Mouse (Mus musculus): ENCODE measurements at regions not wholly inside any gene's neighbourhood (a gene's known extent, or its start where the extent isn't known, plus 50 kb on each side); places are given as distances from the start of the nearest gene placed in this dataset.

- H3K9ac ChIP-seq (replicated peaks; ENCODE audit: low read length, poor library complexity, severe bottlenecking) = no peak overlapping the region
- WGBS = 26% methylated on average over 6 of the region's 6 CpGs
- no peak overlapping the region for H3K4me2 ChIP-seq (ENCODE audit: low read depth, low read length, poor library complexity, severe bottlenecking)
- no peaks in the 10 kb centered on the region for H3K9me3 ChIP-seq (ENCODE audit: low read length)
- DNase-seq (ENCODE audit: low spot score) (no peak), ATAC-seq (ENCODE audit: low FRiP score) (no peak)
- no peak overlapping the region for H3K4me3 ChIP-seq (ENCODE audit: low read depth, low read length)
- TF ChIP-seq CTCF (IDR thresholded peaks at IDR 0.05) = peak; percentile 66
- no peaks in the 10 kb centered on the region for H3K27me3 ChIP-seq (ENCODE audit: insufficient read depth, low read length)
- no peaks in the 10 kb centered on the region for H3K36me3 ChIP-seq (ENCODE audit: insufficient read depth, low read length)
- no peak overlapping the region for H3K27ac ChIP-seq (ENCODE audit: low read depth, low read length)
- H3K4me1 ChIP-seq (ENCODE audit: insufficient read depth, low read length) = no peaks in the 10 kb centered on the region
Measured at GRCm38 (mm10) chr14:92764354-92764753, 1126.1 kb downstream of the Pcdh9 start.

DNA sequence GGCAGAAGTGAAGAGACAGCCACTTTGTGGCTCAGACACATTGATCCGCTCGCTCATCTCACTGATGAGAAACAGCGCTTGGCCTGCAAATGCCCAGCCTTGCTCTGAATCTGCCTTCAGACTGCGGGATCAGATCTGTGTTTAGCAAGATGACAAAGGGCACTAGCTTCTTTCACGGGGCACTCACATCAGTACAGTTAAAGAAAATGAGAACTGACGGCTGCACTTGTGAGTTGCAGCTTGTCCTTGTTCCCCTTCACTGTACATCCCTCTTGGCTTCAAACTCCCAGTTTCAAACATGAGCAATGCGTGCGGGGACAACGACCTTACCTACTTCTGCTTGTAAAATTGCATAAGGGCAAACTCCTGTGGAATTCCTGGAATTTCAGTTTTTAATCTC, 1135.8 kb downstream of the Pcdh9 start:
- WGBS = 63% methylated on average over 9 of the region's 9 CpGs
- H3K27ac ChIP-seq (ENCODE audit: low read depth, low read length) = no peak overlapping the region
- no peaks in the 10 kb centered on the region for H3K9me3 ChIP-seq (ENCODE audit: low read length)
- no peak overlapping the region for H3K9ac ChIP-seq (replicated peaks; ENCODE audit: low read length, poor library complexity, severe bottlenecking)
- ATAC-seq (ENCODE audit: low FRiP score) = no peak
- no peaks in the 10 kb centered on the region for H3K4me1 ChIP-seq (ENCODE audit: insufficient read depth, low read length)
- no peaks in the 10 kb centered on the region for H3K27me3 ChIP-seq (ENCODE audit: insufficient read depth, low read length)
- no peak overlapping the region for H3K4me2 ChIP-seq (ENCODE audit: low read depth, low read length, poor library complexity, severe bottlenecking)
- no peak for TF ChIP-seq CTCF (IDR thresholded peaks at IDR 0.05)
- no peaks in the 10 kb centered on the region for H3K36me3 ChIP-seq (ENCODE audit: insufficient read depth, low read length)
- DNase-seq (ENCODE audit: low spot score) = no peak
- H3K4me3 ChIP-seq (ENCODE audit: low read depth, low read length) = no peak overlapping the region

GRCm38 (mm10) chr14:92717666-92718065, 1172.8 kb downstream of the Pcdh9 start:
- H3K4me3 ChIP-seq (ENCODE audit: low read depth, low read length) = no peak overlapping the region
- H3K9ac ChIP-seq (replicated peaks; ENCODE audit: low read length, poor library complexity, severe bottlenecking) = no peak overlapping the region
- no peak overlapping the region for H3K27ac ChIP-seq (ENCODE audit: low read depth, low read length)
- H3K27me3 ChIP-seq (ENCODE audit: insufficient read depth, low read length) = no peaks in the 10 kb centered on the region
- no peak for TF ChIP-seq CTCF (IDR thresholded peaks at IDR 0.05)
- no peaks in the 10 kb centered on the region for H3K9me3 ChIP-seq (ENCODE audit: low read length)
- no peaks in the 10 kb centered on the region for H3K4me1 ChIP-seq (ENCODE audit: insufficient read depth, low read length)
- H3K36me3 ChIP-seq (ENCODE audit: insufficient read depth, low read length) = no peaks in the 10 kb centered on the region
- DNase-seq (ENCODE audit: low spot score) = no peak
- no peak for ATAC-seq (ENCODE audit: low FRiP score)
- WGBS = 58% methylated on average over 2 of the region's 2 CpGs
- no peak overlapping the region for H3K4me2 ChIP-seq (ENCODE audit: low read depth, low read length, poor library complexity, severe bottlenecking)

GRCm38 (mm10) chr14:92688151-92688550, 1202.3 kb downstream of the Pcdh9 start:
- no peak overlapping the region for H3K9ac ChIP-seq (replicated peaks; ENCODE audit: low read length, poor library complexity, severe bottlenecking)
- no peaks in the 10 kb centered on the region for H3K4me1 ChIP-seq (ENCODE audit: insufficient read depth, low read length)
- no peak overlapping the region for H3K27ac ChIP-seq (ENCODE audit: low read depth, low read length)
- H3K4me3 ChIP-seq (ENCODE audit: low read depth, low read length) = no peak overlapping the region
- no peak for DNase-seq (ENCODE audit: low spot score)
- no peak overlapping the region for H3K4me2 ChIP-seq (ENCODE audit: low read depth, low read length, poor library complexity, severe bottlenecking)
- H3K27me3 ChIP-seq (ENCODE audit: insufficient read depth, low read length) = no peaks in the 10 kb centered on the region
- WGBS = 65% methylated on average over 1 of the region's 1 CpGs
- no peak for TF ChIP-seq CTCF (IDR thresholded peaks at IDR 0.05)
- no peak for ATAC-seq (ENCODE audit: low FRiP score)
- no peaks in the 10 kb centered on the region for H3K36me3 ChIP-seq (ENCODE audit: insufficient read depth, low read length)
- no peaks in the 10 kb centered on the region for H3K9me3 ChIP-seq (ENCODE audit: low read length)

- H3K4me1 ChIP-seq (ENCODE audit: insufficient read depth, low read length) = no peaks in the 10 kb centered on the region
- H3K4me2 ChIP-seq (ENCODE audit: low read depth, low read length, poor library complexity, severe bottlenecking) = no peak overlapping the region
- WGBS = 69% methylated on average over 1 of the region's 1 CpGs
- no peak overlapping the region for H3K9ac ChIP-seq (replicated peaks; ENCODE audit: low read length, poor library complexity, severe bottlenecking)
- no peaks in the 10 kb centered on the region for H3K9me3 ChIP-seq (ENCODE audit: low read length)
- ATAC-seq (ENCODE audit: low FRiP score) = no peak
- no peak overlapping the region for H3K27ac ChIP-seq (ENCODE audit: low read depth, low read length)
- H3K36me3 ChIP-seq (ENCODE audit: insufficient read depth, low read length) = no peaks in the 10 kb centered on the region
- no peak overlapping the region for H3K4me3 ChIP-seq (ENCODE audit: low read depth, low read length)
- H3K27me3 ChIP-seq (ENCODE audit: insufficient read depth, low read length) = no peaks in the 10 kb centered on the region
- DNase-seq (ENCODE audit: low spot score) = no peak
- TF ChIP-seq CTCF (IDR thresholded peaks at IDR 0.05) = no peak
Measured at GRCm38 (mm10) chr14:92687106-92687505, 1203.4 kb downstream of the Pcdh9 start.

- H3K9ac ChIP-seq (replicated peaks; ENCODE audit: low read length, poor library complexity, severe bottlenecking) = no peak overlapping the region
- no peaks in the 10 kb centered on the region for H3K9me3 ChIP-seq (ENCODE audit: low read length)
- H3K4me2 ChIP-seq (ENCODE audit: low read depth, low read length, poor library complexity, severe bottlenecking) = no peak overlapping the region
- no peak overlapping the region for H3K27ac ChIP-seq (ENCODE audit: low read depth, low read length)
- no peaks in the 10 kb centered on the region for H3K27me3 ChIP-seq (ENCODE audit: insufficient read depth, low read length)
- no peak for DNase-seq (ENCODE audit: low spot score)
- no peaks in the 10 kb centered on the region for H3K36me3 ChIP-seq (ENCODE audit: insufficient read depth, low read length)
- H3K4me1 ChIP-seq (ENCODE audit: insufficient read depth, low read length) = no peaks in the 10 kb centered on the region
- WGBS = 45% methylated on average over 4 of the region's 4 CpGs
- no peak overlapping the region for H3K4me3 ChIP-seq (ENCODE audit: low read depth, low read length)
- ATAC-seq (ENCODE audit: low FRiP score) = no peak
- TF ChIP-seq CTCF (IDR thresholded peaks at IDR 0.05) = no peak
Measured at GRCm38 (mm10) chr14:92678845-92679499, 1211.5 kb downstream of the Pcdh9 start.

Measured in midbrain, postnatal 0 days (tissue).